ENCODE assay signal across 26 mouse cellular contexts in the genomic region with DNA sequence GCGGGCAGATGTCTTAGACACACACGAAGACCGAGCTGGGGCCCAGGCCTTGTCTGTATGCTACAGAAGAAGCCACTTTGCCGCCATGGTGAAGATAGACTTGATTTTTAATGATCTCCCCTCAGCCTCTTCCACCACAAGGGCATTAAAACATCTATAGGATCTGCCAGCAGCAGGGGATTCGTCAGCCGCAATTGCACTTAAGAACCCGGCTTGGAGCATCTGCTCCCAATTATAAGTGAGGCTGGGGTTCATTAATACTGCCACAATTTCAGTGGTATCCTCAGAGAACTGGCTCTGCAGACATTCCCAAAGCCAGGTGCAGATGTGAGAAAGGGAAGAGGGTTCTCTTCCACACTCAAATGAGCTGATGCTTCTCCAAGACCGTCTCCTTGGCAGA. TPM values are rescaled to one million over a fixed set of nuclear protein-coding genes. Genes with fewer than 3 reads are reported as not detected.
DNase-seq lines count a peak whose midpoint lies in the region; ATAC-seq lines count a peak whose summit lies in the region.
"Had no signal": no experiment of that assay in that cellular context is flagged by ENCODE, and none has a peak within 500 bp of the region (broad histone marks: within the 10 kb centered on the region; RNA-seq: fewer than 3 reads in every experiment).

No protein-coding gene starts in this region.

- no peaks in the 10 kb centered on the region for H3K27me3 ChIP-seq in neural tube, embryonic 13.5 days
- no peaks in the 10 kb centered on the region for H3K27me3 ChIP-seq in neural tube, embryonic 15.5 days (replicated peaks)
- no peaks in the 10 kb centered on the region; the same call in 1 of the 2 replicates for H3K27me3 ChIP-seq in embryonic facial prominence, embryonic 13.5 days
- no peaks in the 10 kb centered on the region for H3K27me3 ChIP-seq in limb, embryonic 11.5 days (ENCODE audit: control insufficient read depth, insufficient read depth, low read length)
- H3K27me3 ChIP-seq in forebrain, embryonic 10.5 days (ENCODE audit: poor library complexity, severe bottlenecking), result peaks cover 8% of the 10 kb centered on the region; the same call in 1 of the 2 replicates
- H3K27me3 ChIP-seq: CH12.LX; forebrain, embryonic 15.5 days; liver, embryonic 13.5 days; midbrain, embryonic 12.5 days had no signal

- no peak for ATAC-seq in neural tube, embryonic 13.5 days (ENCODE audit: low read depth)
- no peak for ATAC-seq in neural tube, embryonic 15.5 days (ENCODE audit: low FRiP score)
- 0 out of 2 replicates have a peak, but pooled peaks have one; percentile 16 for ATAC-seq in embryonic facial prominence, embryonic 13.5 days (ENCODE audit: insufficient number of reproducible peaks, insufficient read depth, low FRiP score, low TSS enrichment, low read depth)
- no peak for ATAC-seq in limb, embryonic 11.5 days (ENCODE audit: insufficient number of reproducible peaks, low FRiP score, low TSS enrichment, low read depth)
- ATAC-seq: forebrain, embryonic 15.5 days; inflammation-experienced regulatory T-cells, adult 6 months; Patski had no signal

- H3K27ac ChIP-seq in neural tube, embryonic 13.5 days (replicated peaks), result peak overlapping the region; percentile 54
- H3K27ac ChIP-seq in neural tube, embryonic 15.5 days (replicated peaks), result no peak overlapping the region
- H3K27ac ChIP-seq in embryonic facial prominence, embryonic 13.5 days, result peak overlapping the region; percentile 48
- no peak overlapping the region for H3K27ac ChIP-seq in limb, embryonic 11.5 days (replicated peaks; ENCODE audit: low read depth, low read length)
- H3K27ac ChIP-seq in forebrain, embryonic 10.5 days, result no peak overlapping the region
- H3K27ac ChIP-seq: forebrain, embryonic 15.5 days; heart, embryonic 15.5 days; liver, embryonic 13.5 days; midbrain, embryonic 12.5 days had no signal

- H3K9ac ChIP-seq in neural tube, embryonic 13.5 days, result no peak overlapping the region
- no peak overlapping the region for H3K9ac ChIP-seq in neural tube, embryonic 15.5 days (replicated peaks)
- H3K9ac ChIP-seq in embryonic facial prominence, embryonic 13.5 days, result no peak overlapping the region
- H3K9ac ChIP-seq in limb, embryonic 11.5 days (ENCODE audit: low read length), result no peak overlapping the region
- H3K9ac ChIP-seq: forebrain, embryonic 15.5 days; heart, embryonic 15.5 days; liver, embryonic 13.5 days; midbrain, embryonic 12.5 days had no signal

- H3K4me3 ChIP-seq in neural tube, embryonic 13.5 days, result no peak overlapping the region
- H3K4me3 ChIP-seq in neural tube, embryonic 15.5 days (replicated peaks), result no peak overlapping the region
- H3K4me3 ChIP-seq in embryonic facial prominence, embryonic 13.5 days, result no peak overlapping the region
- no peak overlapping the region for H3K4me3 ChIP-seq in limb, embryonic 11.5 days (ENCODE audit: low read depth, low read length)
- H3K4me3 ChIP-seq in forebrain, embryonic 10.5 days, result no peak overlapping the region
- H3K4me3 ChIP-seq: forebrain, embryonic 15.5 days; heart, embryonic 15.5 days; liver, embryonic 13.5 days; midbrain, embryonic 12.5 days had no signal

- peaks cover 14% of the 10 kb centered on the region for H3K36me3 ChIP-seq in neural tube, embryonic 13.5 days
- peaks cover 16% of the 10 kb centered on the region for H3K36me3 ChIP-seq in neural tube, embryonic 15.5 days
- H3K36me3 ChIP-seq in embryonic facial prominence, embryonic 13.5 days, result no peaks in the 10 kb centered on the region
- no peaks in the 10 kb centered on the region for H3K36me3 ChIP-seq in limb, embryonic 11.5 days (ENCODE audit: control insufficient read depth, insufficient read depth, low read length)
- H3K36me3 ChIP-seq in forebrain, embryonic 10.5 days (replicated peaks), result no peaks in the 10 kb centered on the region
- H3K36me3 ChIP-seq: forebrain, embryonic 15.5 days; G1E; heart, embryonic 15.5 days; liver, embryonic 13.5 days; midbrain, embryonic 12.5 days had no signal

- DNase-seq in limb, embryonic 11.5 days (ENCODE audit: low spot score), result peak; percentile 72
- no peak for DNase-seq in natural killer cell, adult 2 months (ENCODE audit: low spot score in 2 of 2)
- no peak for DNase-seq in forebrain, embryonic 10.5 days (ENCODE audit: extremely low spot score, low spot score)
- DNase-seq in left cerebral cortex, adult 11 months (ENCODE audit: low spot score), result no peak
- DNase-seq: B cell, adult 2 months; cerebellum, adult 18-20 months; cerebellum, postnatal 14 days; heart, postnatal 36 days; kidney, adult 2 months; kidney, postnatal 10 days; left cerebral cortex, postnatal 4 days; liver, embryonic 13.5 days; lung, adult 2 months; lung, postnatal 14 days; right cerebral cortex, postnatal 14 days; thymus, postnatal 14 days had no signal

- H3K4me1 ChIP-seq in neural tube, embryonic 13.5 days (replicated peaks), result peaks cover 18% of the 10 kb centered on the region
- peaks cover 16% of the 10 kb centered on the region for H3K4me1 ChIP-seq in neural tube, embryonic 15.5 days
- H3K4me1 ChIP-seq in embryonic facial prominence, embryonic 13.5 days, result peaks cover 42% of the 10 kb centered on the region
- peaks cover 16% of the 10 kb centered on the region for H3K4me1 ChIP-seq in limb, embryonic 11.5 days (ENCODE audit: control insufficient read depth, insufficient read depth, low read length)
- H3K4me1 ChIP-seq in forebrain, embryonic 10.5 days, result peaks cover 10% of the 10 kb centered on the region
- H3K4me1 ChIP-seq: liver, embryonic 13.5 days had no signal

- H3K9me3 ChIP-seq in neural tube, embryonic 13.5 days, result 0 out of 2 replicates have a peak, but pooled peaks cover 10% of the 10 kb centered on the region
- H3K9me3 ChIP-seq in neural tube, embryonic 15.5 days (replicated peaks), result no peaks in the 10 kb centered on the region
- H3K9me3 ChIP-seq in embryonic facial prominence, embryonic 13.5 days, result 0 out of 2 replicates have a peak, but pooled peaks cover 2% of the 10 kb centered on the region
- H3K9me3 ChIP-seq in limb, embryonic 11.5 days (ENCODE audit: control insufficient read depth, low read length), result no peaks in the 10 kb centered on the region
- H3K9me3 ChIP-seq in forebrain, embryonic 10.5 days, result no peaks in the 10 kb centered on the region
- H3K9me3 ChIP-seq: heart, embryonic 15.5 days had no signal

- WGBS in neural tube, embryonic 13.5 days, result 61% methylated on average over 8 of the region's 8 CpGs
- 65% methylated on average over 8 of the region's 8 CpGs for WGBS in neural tube, embryonic 15.5 days
- 24% methylated on average over 8 of the region's 8 CpGs for WGBS in embryonic facial prominence, embryonic 13.5 days
- 18% methylated on average over 8 of the region's 8 CpGs for WGBS in limb, embryonic 11.5 days
- WGBS in forebrain, embryonic 10.5 days, result 79% methylated on average over 8 of the region's 8 CpGs

- no peak overlapping the region for H3K4me2 ChIP-seq in neural tube, embryonic 13.5 days
- no peak overlapping the region for H3K4me2 ChIP-seq in neural tube, embryonic 15.5 days
- H3K4me2 ChIP-seq in embryonic facial prominence, embryonic 13.5 days, result no peak overlapping the region; the same call in 1 of the 2 replicates
- no peak overlapping the region for H3K4me2 ChIP-seq in limb, embryonic 11.5 days (ENCODE audit: low read depth, severe bottlenecking)
- H3K4me2 ChIP-seq: forebrain, embryonic 15.5 days; heart, embryonic 15.5 days; liver, embryonic 13.5 days; midbrain, embryonic 12.5 days had no signal

RNA-seq across cellular contexts. Expression of gene Spock1, which starts 13.5 kb away (rescaled TPM):
- polyA plus RNA-seq in neural tube, embryonic 13.5 days (2015; fragmentation: Nextera tagmentation; extraction: Ambion mirVana), result 90.2 and 95.5 TPM in 2 replicates
- 103 and 111 TPM in 2 replicates for polyA plus RNA-seq in neural tube, embryonic 15.5 days (2015; fragmentation: Nextera tagmentation; extraction: Ambion mirVana)
- 12.0 and 13.1 TPM in 2 replicates for polyA plus RNA-seq in embryonic facial prominence, embryonic 13.5 days (2015; fragmentation: Nextera tagmentation; extraction: Ambion mirVana)
- polyA plus RNA-seq in limb, embryonic 11.5 days (2014; fragmentation: Nextera tagmentation; extraction: Ambion mirVana), result 1.2 TPM in 2 replicates
- polyA plus RNA-seq in forebrain, embryonic 10.5 days (2016; fragmentation: Nextera tagmentation; extraction: Ambion mirVana), result 1.1 and 1.2 TPM in 2 replicates
- polyA plus RNA-seq: G1E; inflammation-experienced regulatory T-cells, adult 6 months; Patski had no signal

Comparison
In these comparisons a context has a peak if more than half of its experiments do, and no peak if none do; other contexts are left out.
1. H3K27ac ChIP-seq: peak in neural tube, embryonic 13.5 days (single experiment) and embryonic facial prominence, embryonic 13.5 days (single experiment); none in neural tube, embryonic 15.5 days (single experiment), limb, embryonic 11.5 days (single experiment) and forebrain, embryonic 10.5 days (single experiment).